ENCODE assay signal across 9 mouse cellular contexts in the genomic region with DNA sequence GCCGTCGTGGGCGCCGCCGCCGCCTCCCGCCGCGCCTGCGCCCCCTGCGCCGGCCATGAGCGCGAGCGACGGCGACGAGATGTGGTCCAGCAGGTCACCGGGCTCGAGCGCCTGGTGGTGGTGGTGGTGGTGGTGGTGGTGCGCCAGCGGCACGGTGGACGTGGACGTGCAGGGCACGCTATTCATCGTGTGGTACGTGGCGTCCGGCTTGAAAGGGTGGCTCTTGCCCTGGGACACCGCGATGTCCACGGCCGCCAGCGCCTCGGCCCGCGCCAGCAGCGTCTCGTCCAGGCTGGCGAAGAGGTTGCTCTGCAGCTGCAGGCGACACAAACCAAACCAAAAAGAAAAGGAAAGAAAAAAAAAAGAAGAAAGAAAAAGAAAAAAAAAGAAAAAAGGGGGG. TPM values are rescaled to one million over a fixed set of nuclear protein-coding genes. Genes with fewer than 3 reads are reported as not detected.
DNase-seq lines count a peak whose midpoint lies in the region; ATAC-seq lines count a peak whose summit lies in the region.
"Had no signal": no experiment of that assay in that cellular context is flagged by ENCODE, and none has a peak within 500 bp of the region (broad histone marks: within the 10 kb centered on the region; RNA-seq: fewer than 3 reads in every experiment).

No protein-coding gene starts in this region.

- H3K4me2 ChIP-seq in kidney, embryonic 14.5 days (replicated peaks; ENCODE audit: low read depth, low read length) = peak overlapping the region; percentile 36; the same call in 1 of the 2 replicates
- H3K4me2 ChIP-seq in intestine, embryonic 14.5 days (ENCODE audit: low read length) = peak overlapping the region; percentile 43; the same call in 1 of the 2 replicates
- peak overlapping the region; percentile 74 for H3K4me2 ChIP-seq in neural tube, embryonic 11.5 days (ENCODE audit: low read depth)

- peaks cover 11% of the 10 kb centered on the region for H3K4me1 ChIP-seq in kidney, embryonic 14.5 days (ENCODE audit: control insufficient read depth, insufficient read depth, low read length)
- peaks cover 24% of the 10 kb centered on the region for H3K4me1 ChIP-seq in embryonic facial prominence, embryonic 10.5 days
- peaks cover 8% of the 10 kb centered on the region for H3K4me1 ChIP-seq in intestine, embryonic 14.5 days (replicated peaks; ENCODE audit: control insufficient read depth, insufficient read depth, low read length)
- H3K4me1 ChIP-seq in neural tube, embryonic 11.5 days (ENCODE audit: control insufficient read depth, insufficient read depth, low read length) = peaks cover 10% of the 10 kb centered on the region; the same call in 1 of the 2 replicates

- no peaks in the 10 kb centered on the region for H3K9me3 ChIP-seq in kidney, embryonic 14.5 days (ENCODE audit: control insufficient read depth, low read length)
- no peaks in the 10 kb centered on the region for H3K9me3 ChIP-seq in embryonic facial prominence, embryonic 10.5 days
- H3K9me3 ChIP-seq in intestine, embryonic 14.5 days (ENCODE audit: control insufficient read depth, low read length) = no peaks in the 10 kb centered on the region
- no peaks in the 10 kb centered on the region for H3K9me3 ChIP-seq in neural tube, embryonic 11.5 days (ENCODE audit: control insufficient read depth, low read length)

- WGBS in kidney, embryonic 14.5 days = under 1% methylated on average over 35 of the region's 43 CpGs
- 2% methylated on average over 43 of the region's 43 CpGs for WGBS in embryonic facial prominence, embryonic 10.5 days
- WGBS in intestine, embryonic 14.5 days = under 1% methylated on average over 36 of the region's 43 CpGs
- under 1% methylated on average over 21 of the region's 43 CpGs for WGBS in neural tube, embryonic 11.5 days

- peak overlapping the region; percentile 24 for H3K4me3 ChIP-seq in kidney, embryonic 14.5 days (ENCODE audit: low read length)
- peak overlapping the region; percentile 63 for H3K4me3 ChIP-seq in embryonic facial prominence, embryonic 10.5 days
- no peak overlapping the region; the same call in 1 of the 2 replicates for H3K4me3 ChIP-seq in intestine, embryonic 14.5 days (ENCODE audit: low read depth, low read length)
- peak overlapping the region; percentile 61 for H3K4me3 ChIP-seq in neural tube, embryonic 11.5 days (ENCODE audit: low read depth, low read length)

- no peak overlapping the region for H3K27ac ChIP-seq in kidney, embryonic 14.5 days (ENCODE audit: low read depth, low read length)
- no peak overlapping the region for H3K27ac ChIP-seq in embryonic facial prominence, embryonic 10.5 days (replicated peaks)
- no peak overlapping the region for H3K27ac ChIP-seq in intestine, embryonic 14.5 days (ENCODE audit: low read depth)
- peak overlapping the region; percentile 85 for H3K27ac ChIP-seq in neural tube, embryonic 11.5 days (ENCODE audit: low read depth, low read length)

- H3K36me3 ChIP-seq in kidney, embryonic 14.5 days (ENCODE audit: control insufficient read depth, insufficient read depth, low read length) = no peaks in the 10 kb centered on the region
- no peaks in the 10 kb centered on the region for H3K36me3 ChIP-seq in embryonic facial prominence, embryonic 10.5 days (replicated peaks)
- no peaks in the 10 kb centered on the region for H3K36me3 ChIP-seq in intestine, embryonic 14.5 days (ENCODE audit: control insufficient read depth, insufficient read depth, low read length)
- no peaks in the 10 kb centered on the region for H3K36me3 ChIP-seq in neural tube, embryonic 11.5 days (ENCODE audit: control insufficient read depth, insufficient read depth, low read length)

- DNase-seq in kidney, postnatal 25 days = no peak
- peak; percentile 52 for DNase-seq in embryonic facial prominence, embryonic 10.5 days (ENCODE audit: low spot score)
- peak; percentile 62 for DNase-seq in intestine, embryonic 14.5 days (ENCODE audit: low spot score)
- peak; percentile 25 for DNase-seq in neural tube, embryonic 11.5 days (ENCODE audit: low spot score)
- no peak for DNase-seq in Muller cell, postnatal 12 days (ENCODE audit: inconsistent ontology term)
- DNase-seq in layer of hippocampus, adult 11-12 months (ENCODE audit: low spot score) = no peak
- DNase-seq in cerebellum, adult 9-10 months = no peak
- DNase-seq: cerebellum, postnatal 25 days had no signal

- peaks cover 90% of the 10 kb centered on the region for H3K27me3 ChIP-seq in kidney, embryonic 14.5 days (ENCODE audit: control insufficient read depth, insufficient read depth, low read length)
- peaks cover 100% of the 10 kb centered on the region for H3K27me3 ChIP-seq in embryonic facial prominence, embryonic 10.5 days (replicated peaks; ENCODE audit: low read depth, poor library complexity, severe bottlenecking)
- peaks cover 94% of the 10 kb centered on the region for H3K27me3 ChIP-seq in intestine, embryonic 14.5 days (replicated peaks; ENCODE audit: control insufficient read depth, insufficient read depth, low read length)
- H3K27me3 ChIP-seq in neural tube, embryonic 11.5 days (ENCODE audit: control insufficient read depth, insufficient read depth, low read length) = peaks cover 86% of the 10 kb centered on the region

- no peak for ATAC-seq in kidney, embryonic 14.5 days (ENCODE audit: low FRiP score, low TSS enrichment)
- ATAC-seq in intestine, embryonic 14.5 days (replicated peaks; ENCODE audit: low FRiP score, low TSS enrichment, low read depth) = no peak
- no peak for ATAC-seq in neural tube, embryonic 11.5 days (ENCODE audit: insufficient read depth, low FRiP score, low TSS enrichment)

- no peak overlapping the region for H3K9ac ChIP-seq in kidney, embryonic 14.5 days (ENCODE audit: low read depth, low read length)
- no peak overlapping the region for H3K9ac ChIP-seq in intestine, embryonic 14.5 days (ENCODE audit: low read length)
- peak overlapping the region; percentile 44; the same call in 1 of the 2 replicates for H3K9ac ChIP-seq in neural tube, embryonic 11.5 days (ENCODE audit: low read length)

RNA-seq across cellular contexts. Expression of a gene that starts 1.2 kb away (rescaled TPM):
- polyA plus RNA-seq in kidney, embryonic 14.5 days (2014; fragmentation: Nextera tagmentation; extraction: Ambion mirVana) = 0.10 and 0.64 TPM in 2 replicates
- 24.9 and 25.4 TPM in 2 replicates for polyA plus RNA-seq in embryonic facial prominence, embryonic 10.5 days (2016; fragmentation: Nextera tagmentation; extraction: Ambion mirVana)
- 0.15 TPM in 2 replicates for polyA plus RNA-seq in intestine, embryonic 14.5 days (2014; fragmentation: Nextera tagmentation; extraction: Ambion mirVana)
- 79.6 and 96.7 TPM in 2 replicates for polyA plus RNA-seq in neural tube, embryonic 11.5 days (2014; fragmentation: Nextera tagmentation; extraction: Ambion mirVana)

RNA-seq across cellular contexts. Expression of a gene that starts 55.9 kb away (rescaled TPM):
- 27.4 and 37.2 TPM in 2 replicates for polyA plus RNA-seq in kidney, embryonic 14.5 days (2014; fragmentation: Nextera tagmentation; extraction: Ambion mirVana)
- 52.5 and 60.3 TPM in 2 replicates for polyA plus RNA-seq in embryonic facial prominence, embryonic 10.5 days (2016; fragmentation: Nextera tagmentation; extraction: Ambion mirVana)
- 31.7 and 35.3 TPM in 2 replicates for polyA plus RNA-seq in intestine, embryonic 14.5 days (2014; fragmentation: Nextera tagmentation; extraction: Ambion mirVana)
- 40.2 and 46.1 TPM in 2 replicates for polyA plus RNA-seq in neural tube, embryonic 11.5 days (2014; fragmentation: Nextera tagmentation; extraction: Ambion mirVana)

Comparison
In these comparisons a context has a peak if more than half of its experiments do, and no peak if none do; other contexts are left out.
1. DNase-seq: peak in embryonic facial prominence, embryonic 10.5 days (single experiment), intestine, embryonic 14.5 days (single experiment) and neural tube, embryonic 11.5 days (single experiment); none in kidney, postnatal 25 days (0 of 2), Muller cell, postnatal 12 days (single experiment), layer of hippocampus, adult 11-12 months (single experiment) and cerebellum, adult 9-10 months (single experiment).
2. RNA of a gene that starts 1.2 kb away (polyA plus RNA-seq): 79.6 to 96.7 TPM in neural tube, embryonic 11.5 days and 24.9 to 25.4 TPM in embryonic facial prominence, embryonic 10.5 days; 0.10 to 0.64 TPM in kidney, embryonic 14.5 days and 0.15 TPM in intestine, embryonic 14.5 days; every median in the first group is over 10 times any median in the second.
3. Peak in every context shown above with its lines, with median percentiles within 50 percentile points of each other: H3K4me2 ChIP-seq.